Mouse (Mus musculus): ENCODE measurements around the gene Scgb3a1.

Scgb3a1 gene

DNA sequence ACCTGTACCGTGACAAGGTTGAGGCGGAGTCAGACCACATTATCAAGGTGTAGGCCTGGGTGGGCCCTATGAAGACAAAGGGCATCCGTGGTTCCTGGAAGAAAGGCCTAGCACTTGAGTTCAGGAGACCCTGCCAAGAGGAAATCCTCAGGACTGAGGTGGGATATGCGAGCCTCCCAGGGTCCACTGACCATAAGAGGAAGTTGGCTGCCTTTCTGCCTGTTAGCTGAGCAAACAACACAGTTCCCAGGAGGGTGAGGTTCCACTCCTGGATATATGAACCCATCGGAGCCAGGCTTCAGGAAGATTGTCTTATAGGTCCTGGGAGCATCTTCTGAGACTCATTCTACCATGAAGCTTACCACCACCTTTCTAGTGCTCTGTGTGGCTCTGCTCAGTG lies at the start of gene Scgb3a1:
Scgb3a1 (plus strand) TSS at position 301 of the 400 bp plus-strand sequence.
- DNase-seq = no peak

DNA sequence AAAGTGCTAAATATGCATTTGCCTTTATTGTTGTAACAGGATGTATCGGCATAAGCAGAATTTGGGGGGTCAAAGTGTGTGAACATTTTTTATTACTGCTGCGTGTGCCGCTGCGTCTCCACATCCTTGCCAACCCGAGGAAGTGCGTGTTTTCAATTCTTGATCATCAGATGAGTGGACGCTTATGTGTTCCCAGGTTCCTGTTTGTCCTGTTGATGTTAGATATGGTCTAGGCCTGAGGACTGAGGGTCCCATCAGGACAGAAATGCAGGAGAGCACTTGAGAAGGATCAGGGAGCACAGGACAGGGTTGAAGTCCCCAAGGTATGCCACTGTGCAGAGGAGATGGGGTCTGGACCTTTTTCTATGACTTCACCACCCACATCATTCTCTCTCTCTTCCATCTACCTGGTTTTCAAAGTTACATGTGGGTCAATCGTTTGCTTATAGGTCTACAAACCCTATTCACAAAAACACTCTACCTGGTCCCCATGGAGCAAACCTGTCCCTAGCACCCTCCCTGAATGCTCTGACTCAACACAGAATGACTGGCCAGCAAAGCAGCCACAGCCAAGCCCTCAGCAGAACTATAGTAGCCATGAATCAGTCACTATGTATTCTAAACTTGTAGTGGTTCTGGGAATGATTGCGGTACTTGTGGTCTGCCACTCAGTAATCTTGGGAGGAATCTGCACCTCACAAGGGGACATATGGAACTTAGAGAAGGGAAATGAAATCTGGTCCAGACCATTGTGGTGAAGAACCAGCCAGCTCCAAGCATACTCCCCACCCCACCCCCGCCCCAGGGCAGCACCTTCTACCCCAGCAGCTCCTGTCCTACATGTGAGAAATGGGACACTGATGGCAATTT lies 47.3 kb upstream of the Scgb3a1 start:
- no peak for DNase-seq

DNA sequence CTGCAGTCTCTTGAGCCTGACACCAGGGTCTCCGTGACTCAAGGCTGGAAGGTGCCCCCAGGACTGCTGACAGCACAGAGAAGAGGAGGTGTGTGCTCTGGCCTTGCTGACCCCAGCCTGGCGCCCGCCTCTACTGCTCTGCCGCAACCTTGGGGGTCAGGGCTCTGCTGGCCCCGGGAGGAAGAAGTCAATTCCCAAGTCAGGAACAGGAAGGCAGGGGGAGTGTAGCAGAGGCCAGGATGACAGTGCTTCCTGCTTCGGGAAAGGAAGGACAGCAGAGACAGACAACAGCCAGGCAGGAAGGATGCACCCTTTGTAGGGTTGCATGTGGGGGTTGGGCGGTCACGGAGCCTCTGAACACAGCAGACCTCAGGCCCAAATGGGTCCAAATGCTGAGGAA lies 44.9 kb upstream of the Scgb3a1 start:
- DNase-seq = no peak

DNA sequence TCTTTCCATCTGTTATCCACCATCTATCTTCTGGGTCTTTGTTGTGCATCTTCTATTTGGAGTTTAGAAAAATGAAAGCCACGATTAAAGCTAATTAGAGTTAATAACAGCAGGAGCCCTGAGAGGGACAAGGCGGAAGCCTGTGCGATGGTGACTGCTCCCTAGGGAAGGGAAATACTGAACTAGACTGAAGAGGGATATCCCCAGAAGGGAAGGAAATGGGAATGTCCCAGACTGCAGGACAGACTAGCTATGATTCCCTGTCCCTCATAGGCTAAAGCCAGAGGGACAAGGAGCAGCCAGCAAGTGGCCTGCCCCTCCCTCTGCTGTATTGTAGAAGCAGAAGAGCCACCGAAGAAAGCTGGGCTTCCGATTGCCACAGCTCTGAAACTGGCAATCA lies 41.5 kb upstream of the Scgb3a1 start:
- no peak for DNase-seq

DNA sequence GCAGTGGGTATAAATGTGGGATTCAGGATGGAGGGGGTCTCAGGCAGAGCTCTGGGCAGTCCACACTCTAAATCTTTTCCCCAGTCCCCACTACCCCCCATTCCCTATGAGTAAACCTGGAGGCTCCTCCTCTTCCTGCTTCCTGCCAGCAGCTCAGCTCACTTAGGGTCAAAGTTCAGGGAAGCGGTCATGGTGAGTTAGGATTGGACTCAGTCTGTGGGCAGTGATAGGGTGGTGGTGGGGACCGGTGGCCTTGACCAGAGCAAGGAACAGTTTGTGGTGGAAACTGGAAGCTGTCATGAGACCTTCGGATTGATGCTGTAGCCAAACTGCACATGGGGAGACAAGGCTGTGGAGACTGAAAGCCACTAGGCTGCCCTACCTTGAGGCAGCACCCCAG lies 39.3 kb upstream of the Scgb3a1 start:
- no peak for DNase-seq

DNA sequence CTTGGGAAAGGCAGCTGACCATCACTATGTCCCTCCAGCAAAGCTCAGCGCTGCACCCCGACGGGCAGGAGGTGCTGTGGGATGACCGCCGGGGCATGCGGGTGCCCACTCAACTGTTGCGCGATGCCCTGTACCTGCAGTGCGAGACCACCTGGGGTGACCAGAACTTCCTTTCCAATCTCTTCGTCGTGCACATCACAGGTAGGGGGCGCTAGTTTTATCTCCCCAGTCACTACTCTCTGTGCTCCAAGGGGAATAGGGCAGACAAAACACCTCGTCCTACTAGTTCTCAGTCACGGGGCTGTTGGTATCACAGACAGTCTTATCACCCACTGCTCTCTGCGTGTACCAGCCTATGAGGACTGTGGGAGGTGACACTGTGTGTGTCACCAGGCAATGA lies 37.5 kb upstream of the Scgb3a1 start:
- peak; percentile 38 for DNase-seq

DNA sequence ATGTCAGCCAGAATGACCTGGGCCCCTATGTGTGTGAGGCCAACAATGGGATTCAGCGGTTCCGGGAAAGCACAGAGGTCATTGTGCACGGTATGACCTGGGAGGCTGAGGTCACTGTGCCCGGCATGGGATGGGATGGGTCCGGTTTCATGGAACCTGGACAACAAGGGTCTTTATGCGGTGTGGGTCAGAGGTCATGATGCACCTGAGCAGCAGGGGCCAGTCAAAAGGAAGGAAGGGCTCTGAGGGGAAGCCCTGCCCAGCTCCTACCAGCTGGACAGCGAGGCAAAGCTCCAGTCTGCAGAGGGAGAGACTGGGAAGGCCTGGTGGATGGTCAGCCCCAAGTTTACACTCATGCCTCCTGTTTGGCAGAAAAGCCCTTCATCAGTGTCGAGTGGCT lies 36.7 kb upstream of the Scgb3a1 start:
- DNase-seq = no peak

DNA sequence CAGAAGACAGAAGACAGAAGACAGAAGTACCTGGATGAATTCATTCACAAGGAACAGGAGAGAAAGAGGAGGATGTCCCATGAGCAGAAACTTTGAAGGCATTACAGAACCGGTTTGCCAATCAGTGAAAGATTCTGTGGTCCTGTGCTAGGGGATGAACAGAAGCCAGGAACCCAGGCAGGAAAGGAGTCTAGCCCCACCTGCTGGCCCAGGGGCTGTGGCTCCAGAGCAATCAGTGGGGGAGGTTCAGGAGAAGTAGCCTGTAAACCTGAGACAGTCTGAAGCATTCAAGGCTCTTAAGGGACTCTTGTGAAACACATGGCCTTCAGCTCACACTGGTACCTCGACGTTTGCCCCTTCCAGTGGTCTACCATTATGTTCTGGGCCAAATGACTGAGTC lies 32.3 kb upstream of the Scgb3a1 start:
- peak; percentile 62 for DNase-seq

DNA sequence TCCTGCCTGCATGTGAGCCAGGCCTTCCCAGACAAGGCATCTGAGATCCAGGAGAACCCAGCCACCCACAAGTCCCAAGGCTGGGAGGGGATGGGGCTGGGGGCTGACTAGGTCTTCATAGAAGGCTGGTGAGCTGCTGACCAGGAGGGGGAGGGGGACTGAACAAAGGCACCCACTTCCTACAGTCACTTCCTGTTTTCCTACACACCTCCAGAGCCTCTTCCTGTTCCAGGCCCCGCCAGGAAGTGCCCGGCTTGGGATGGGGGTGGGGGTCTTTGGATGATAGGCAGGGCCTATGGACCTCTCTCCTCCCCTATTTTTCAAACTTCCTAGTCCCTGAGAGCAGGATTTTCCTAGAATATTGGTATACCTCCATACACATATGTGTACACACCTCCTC lies 31.2 kb upstream of the Scgb3a1 start:
- no peak for DNase-seq

DNA sequence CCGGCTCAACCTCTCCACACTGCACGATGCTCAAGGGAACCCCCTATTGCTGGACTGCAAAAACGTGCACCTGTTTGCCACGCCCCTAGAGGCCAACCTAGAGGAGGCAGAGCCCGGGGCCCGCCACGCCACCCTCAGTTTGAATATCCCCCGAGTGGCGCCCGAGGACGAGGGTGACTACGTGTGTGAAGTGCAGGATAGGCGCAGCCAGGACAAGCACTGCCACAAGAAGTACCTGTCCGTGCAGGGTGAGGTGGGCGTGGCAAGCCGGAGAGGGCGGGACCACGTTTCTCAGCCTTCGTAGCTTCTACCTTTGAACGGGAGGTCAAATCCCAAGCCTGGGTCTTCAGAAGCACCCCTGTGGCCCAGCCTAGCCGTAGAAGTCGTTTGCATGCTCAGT lies 29.3 kb upstream of the Scgb3a1 start:
- DNase-seq = no peak

DNA sequence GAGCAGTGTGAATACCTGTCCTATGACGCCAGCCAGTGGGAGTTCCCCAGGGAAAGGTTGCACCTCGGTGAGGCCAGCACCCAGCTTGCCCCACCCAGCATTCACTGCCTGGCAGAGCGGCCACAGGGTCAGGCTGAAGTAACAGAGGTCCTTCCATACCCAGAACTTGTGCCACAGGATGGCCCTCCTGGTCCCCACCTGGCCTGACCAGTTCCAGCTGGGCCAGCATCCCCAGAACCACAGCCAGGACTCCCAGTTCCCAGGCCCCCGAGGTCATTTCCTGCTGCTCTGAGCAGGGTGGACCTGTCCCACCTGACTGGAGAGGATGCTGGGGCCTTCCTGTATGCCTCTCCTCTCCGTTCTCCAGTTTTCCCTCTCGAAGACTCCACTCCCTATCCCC lies 27.7 kb upstream of the Scgb3a1 start:
- no peak for DNase-seq

DNA sequence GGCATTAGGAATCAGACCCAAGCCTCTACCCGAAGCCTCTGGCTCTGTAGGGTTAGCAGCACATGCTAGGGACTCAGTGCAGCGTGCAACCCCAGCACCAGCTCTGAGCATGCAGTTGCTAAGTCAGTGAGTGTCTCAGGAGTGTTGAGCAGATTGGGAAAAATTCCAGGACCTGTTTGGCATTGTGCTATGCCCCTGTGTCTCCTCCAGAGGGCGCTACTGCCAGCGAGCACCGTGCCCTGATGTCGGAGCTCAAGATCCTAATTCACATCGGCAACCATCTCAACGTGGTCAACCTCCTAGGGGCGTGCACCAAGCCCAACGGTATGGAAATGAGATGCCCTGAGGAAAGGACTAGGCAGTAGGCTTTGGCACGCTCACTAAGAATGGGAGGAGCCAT lies 27.0 kb upstream of the Scgb3a1 start:
- DNase-seq = no peak

DNA sequence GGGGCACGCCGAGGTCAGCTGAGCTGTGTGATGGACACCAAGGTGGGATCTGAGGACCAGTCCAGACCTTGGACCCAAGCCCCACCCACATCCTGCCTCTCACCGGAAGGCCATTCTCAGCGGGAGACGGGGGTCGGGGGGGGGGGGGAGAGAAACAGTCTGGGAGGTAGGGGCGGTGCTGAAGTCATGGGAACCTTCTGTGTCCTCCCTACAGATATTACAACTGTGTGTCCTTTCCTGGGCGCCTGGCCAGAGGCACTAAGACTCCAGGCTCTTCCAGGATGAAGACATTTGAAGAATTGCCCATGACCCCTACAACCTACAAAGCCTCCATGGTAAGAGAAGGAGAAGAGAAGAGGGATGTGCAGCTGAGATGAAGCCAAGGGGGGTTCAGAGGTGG lies 17.7 kb upstream of the Scgb3a1 start:
- no peak for DNase-seq

DNA sequence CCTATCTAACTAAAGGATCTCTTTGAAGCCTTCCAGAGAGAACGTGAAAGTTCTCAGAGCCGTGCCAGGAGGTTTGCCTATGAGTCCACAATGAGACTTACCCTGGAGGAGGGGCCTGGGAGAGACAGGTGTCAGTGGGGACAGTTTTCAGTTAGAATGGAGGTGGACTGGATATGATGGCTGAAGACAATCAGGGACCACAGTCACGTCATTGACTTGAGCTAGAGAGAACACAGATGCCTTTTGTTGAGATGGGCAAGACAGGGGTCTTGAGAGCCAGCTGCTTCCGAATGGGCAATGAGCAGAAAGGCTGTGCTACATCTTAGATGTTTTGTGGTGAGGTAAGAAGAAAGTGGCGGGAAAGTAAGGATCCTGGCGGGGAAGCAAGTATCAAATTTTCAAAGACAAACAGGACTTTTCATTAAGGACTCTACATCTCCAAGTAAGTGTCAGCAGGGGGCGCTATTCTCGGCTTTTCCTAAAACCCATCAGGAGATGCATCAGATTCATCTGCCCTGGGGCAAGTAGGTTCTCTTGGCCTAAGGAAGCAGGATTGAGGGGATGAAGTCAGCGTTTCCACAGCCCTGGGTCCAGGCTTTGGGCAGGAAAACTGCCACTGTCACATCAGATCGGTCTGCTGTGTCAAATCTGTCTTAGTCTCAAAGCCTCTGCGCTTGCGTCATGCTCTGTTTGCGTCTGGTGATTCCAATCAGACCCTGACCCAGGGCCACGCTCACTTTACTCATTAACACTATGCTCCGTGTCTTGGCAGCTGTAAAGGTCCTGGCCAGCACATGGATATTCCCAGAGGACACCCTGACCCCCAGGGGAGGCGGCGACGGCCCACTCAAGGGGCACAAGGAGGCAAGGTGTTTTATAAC lies 13.1 kb upstream of the Scgb3a1 start:
- peak; percentile 66 for DNase-seq

DNA sequence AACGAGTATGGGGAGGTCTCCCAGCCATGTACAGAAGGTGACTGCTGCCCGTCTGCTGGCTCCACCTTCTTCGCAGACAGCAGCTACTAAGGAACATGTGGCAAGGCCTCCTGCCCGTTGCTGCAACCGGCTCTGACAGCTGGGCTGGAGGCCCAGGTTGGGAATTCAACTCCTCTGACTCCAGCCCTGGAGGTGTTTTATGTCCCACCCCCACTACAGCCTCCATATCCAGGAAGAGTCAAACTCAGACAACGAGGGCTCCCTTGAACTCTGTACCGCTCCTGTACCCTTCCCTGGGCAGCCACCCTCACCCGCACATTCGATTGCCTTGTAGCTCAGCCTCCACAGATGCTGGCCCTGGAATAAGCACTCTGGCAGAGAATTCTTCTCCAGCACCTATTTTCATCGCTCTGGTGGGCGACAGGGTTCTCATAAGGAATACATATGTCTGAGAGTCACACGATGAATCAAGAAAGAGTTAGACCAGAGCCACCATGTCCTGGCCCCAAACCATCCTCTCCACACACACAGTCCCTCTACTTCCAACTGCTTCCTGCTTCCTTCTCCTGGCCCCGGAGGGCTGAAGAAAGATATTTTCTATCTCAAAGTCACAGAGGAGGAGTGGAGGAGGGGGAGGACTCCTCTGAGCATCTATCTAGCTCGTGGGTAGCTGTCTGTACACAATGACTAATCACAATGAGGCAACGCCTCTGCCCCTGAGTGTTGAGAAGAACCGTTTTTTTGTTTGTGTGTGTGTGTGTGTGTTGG lies 12.2 kb upstream of the Scgb3a1 start:
- no peak for DNase-seq

DNA sequence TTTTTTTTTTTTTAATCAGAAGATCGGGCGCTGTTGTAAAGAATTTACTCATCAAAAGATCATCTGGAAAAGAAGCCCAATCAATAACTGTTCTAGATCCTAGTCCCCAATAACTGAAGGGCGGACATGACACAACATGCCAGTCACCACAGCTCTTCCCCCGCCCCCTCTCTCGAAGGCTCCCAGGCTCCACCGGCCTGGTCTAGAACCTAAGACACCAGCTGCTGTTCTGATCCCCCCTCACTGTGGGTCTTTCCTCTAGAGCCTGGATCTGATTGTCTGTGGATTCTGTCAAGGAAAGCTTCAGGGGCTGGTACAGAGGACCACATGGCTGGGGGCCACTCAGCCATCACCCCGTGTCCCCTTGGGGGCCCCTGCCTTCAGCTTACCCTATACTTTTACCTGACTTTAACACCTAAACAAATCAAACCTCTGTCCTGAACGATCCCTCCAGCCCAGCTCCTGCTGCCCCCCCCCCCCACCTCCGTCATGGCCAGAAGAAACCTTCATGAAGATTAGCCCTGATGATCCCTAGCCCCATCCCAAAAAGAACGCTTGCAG lies 11.6 kb upstream of the Scgb3a1 start:
- DNase-seq = no peak

DNA sequence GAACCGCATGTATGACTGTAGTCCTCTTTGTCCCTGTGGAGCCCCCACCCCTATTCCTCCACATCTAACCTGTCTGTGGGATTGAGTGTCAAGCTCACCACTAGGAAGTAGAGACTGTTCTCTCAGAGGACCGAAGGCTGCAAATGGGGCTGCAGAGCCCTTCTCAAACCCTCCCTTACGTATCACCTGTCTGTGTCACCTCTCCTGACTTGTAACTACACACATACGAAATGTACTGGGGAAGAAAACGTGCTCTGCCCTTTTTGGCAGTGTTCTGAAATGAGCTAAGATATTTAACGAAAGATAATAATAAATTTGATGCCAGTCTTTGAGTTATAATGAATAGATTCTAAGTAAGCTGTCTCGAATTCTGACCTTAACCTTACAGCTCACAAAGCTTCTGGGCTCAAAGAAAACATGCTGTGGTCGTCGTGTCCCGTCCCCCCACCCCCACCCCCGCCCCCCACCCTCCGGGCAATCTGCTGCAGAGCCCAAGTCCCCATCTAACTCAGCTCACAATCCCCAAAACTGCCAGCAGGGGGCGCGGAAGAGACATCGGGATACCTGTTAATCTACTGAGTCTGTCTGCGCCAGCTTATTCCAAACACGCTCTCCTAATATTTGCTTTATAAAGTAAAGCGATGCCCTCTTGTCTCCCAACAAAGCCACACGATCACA lies 10.9 kb upstream of the Scgb3a1 start:
- peak; percentile 94 for DNase-seq

DNA sequence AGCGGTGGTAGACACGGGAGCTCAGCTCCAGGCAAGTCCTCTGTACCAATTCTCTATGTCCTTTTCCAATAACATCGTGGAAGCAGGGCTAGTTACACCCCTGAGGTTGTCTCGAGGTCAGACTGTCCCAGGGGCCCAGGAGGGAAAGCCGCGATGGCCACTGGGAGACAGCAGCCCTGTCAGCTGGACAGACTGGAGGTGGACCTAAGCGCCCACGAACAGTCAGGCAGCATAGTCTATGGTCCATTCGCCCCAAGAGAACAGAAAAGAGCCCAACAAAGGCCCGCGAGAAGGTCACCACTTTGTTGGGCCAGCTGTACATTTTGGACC lies 10.4 kb upstream of the Scgb3a1 start:
- no peak for DNase-seq

DNA sequence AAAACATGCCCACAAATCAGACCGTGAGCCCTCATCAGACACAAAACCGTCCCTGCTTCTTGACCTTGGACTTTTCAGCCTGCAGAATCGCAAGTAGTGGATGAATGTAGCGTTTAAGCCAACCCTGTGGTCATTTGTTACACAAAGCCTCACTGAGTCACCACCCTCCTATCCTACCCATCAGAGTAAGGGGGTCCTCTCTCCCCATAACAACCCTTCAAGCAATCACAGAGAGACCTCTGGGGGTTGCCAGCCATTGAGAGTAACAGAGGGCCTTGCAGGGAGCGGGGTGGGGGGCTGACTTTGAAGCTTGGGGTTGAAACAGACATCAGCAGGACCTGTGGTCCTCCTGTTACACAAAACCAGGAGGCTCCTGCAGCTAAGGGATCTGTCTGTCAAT lies 8.8 kb upstream of the Scgb3a1 start:
- DNase-seq = no peak

DNA sequence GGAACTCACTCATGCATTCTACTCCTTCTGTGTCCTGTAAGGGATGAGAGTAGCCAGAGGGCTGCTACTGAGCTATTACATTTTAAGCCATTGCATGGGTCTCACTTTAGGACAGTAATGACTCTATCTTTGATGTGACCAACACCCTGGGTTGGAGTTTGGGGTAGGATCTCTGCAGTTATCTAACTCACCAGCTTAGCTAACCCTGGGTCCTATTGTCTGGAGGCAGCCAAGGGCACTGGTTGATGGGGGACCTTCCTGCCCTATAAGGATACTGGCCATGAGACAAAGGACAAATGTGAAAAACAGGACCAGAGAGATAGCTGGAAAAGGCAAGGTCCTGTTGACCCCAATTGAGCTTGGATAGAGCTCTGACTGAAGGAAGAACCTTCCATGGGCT lies 7.9 kb upstream of the Scgb3a1 start:
- DNase-seq = no peak

DNA sequence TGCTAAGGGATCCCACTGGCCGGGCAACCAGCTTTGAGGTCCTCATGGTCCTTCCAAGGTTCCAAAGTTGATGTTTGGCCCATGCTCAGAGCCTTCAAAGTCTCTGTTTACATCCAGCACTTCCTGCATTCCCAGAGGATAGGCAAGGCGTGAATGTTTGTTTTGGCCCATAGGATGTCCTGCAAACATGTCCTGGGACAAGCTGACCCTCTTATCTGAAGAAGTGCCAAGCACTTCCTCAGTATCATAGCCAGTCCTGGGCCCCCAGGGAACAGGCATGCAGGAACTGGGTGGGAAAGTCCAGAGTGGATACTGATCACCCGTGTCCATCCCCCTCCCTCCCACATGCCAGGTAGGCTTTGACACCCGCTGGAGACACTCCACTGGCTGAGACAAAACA lies 5.3 kb upstream of the Scgb3a1 start:
- DNase-seq = no peak

DNA sequence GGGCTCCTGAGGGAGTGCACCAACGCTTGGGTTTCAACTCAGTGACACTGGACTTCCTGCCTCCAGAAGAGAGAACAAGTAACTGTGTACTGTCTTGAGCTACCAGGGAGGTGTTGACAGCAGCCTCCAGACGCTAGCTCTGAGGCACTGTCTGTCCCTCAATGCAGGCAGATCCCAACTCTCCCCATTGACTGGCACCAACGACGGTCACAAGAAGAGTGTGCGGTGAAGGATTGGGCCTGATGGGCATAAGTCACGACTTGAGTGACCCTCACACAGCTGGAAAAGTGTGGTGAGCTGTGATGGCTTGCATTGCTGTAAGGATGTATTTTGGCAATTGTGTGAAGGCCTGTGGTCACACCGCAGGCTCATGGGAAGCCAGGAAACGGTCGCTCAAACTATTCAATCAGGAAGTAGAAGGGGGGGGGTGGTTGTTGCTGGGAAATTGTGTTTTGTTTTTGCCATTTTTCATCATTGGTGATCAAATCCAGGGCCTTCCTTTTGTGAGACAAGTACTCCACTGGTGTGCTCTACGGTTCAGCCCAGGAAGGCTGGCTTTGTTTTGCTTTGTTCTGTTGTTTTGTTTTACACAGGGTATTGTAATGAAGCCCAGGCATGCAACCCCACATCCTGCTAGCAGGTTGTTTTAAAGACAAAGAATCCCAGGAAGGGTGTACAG lies 4.5 kb upstream of the Scgb3a1 start:
- peak; percentile 20 for DNase-seq
